In the genomic region with DNA sequence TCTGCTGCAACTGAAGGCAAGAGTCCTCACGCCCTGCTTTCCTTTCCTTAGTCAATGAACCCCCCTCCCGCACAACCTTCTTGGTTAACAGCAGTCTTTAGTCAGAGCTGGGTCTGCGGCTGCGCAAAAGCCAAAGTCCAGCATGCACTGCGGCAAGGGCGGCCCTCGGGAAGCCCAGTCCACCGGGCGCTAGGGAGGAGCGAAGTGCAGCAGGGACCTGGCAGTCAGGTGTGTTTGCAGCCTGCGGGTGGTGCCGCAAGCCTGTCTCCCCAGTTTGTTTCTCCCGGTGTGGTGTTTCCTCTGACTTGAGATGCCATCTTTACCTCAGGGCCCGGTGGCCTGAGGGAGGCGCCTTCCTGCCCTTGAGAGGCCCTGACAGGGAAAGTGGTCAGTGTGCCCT, we compare ENCODE assay signal across 16 mouse cellular contexts. TPM values are rescaled to one million over a fixed set of nuclear protein-coding genes. Genes with fewer than 3 reads are reported as not detected.
DNase-seq lines count a peak whose midpoint lies in the region; ATAC-seq lines count a peak whose summit lies in the region.
"Had no signal": no experiment of that assay in that cellular context is flagged by ENCODE, and none has a peak within 500 bp of the region (broad histone marks: within the 10 kb centered on the region; RNA-seq: fewer than 3 reads in every experiment).

1700028K03Rik (plus strand) TSS at position 129 of the 400 bp plus-strand sequence.

- no peak within 1 kb of the TSS for H3K9ac ChIP-seq in liver, embryonic 11.5 days (ENCODE audit: low read depth, low read length)
- no peak within 1 kb of the TSS for H3K9ac ChIP-seq in hindbrain, embryonic 16.5 days (ENCODE audit: low read depth, low read length)
- H3K9ac ChIP-seq: embryonic facial prominence, embryonic 15.5 days; forebrain, embryonic 12.5 days had no signal

- no peak within 1 kb of the TSS for H3K4me3 ChIP-seq in liver, embryonic 11.5 days (ENCODE audit: low read depth, low read length)
- peak within 1 kb of the TSS; percentile 28 for H3K4me3 ChIP-seq in erythroblast, embryonic 14.5 days (replicated peaks)
- no peak within 1 kb of the TSS for H3K4me3 ChIP-seq in hindbrain, embryonic 16.5 days (ENCODE audit: low read length)
- H3K4me3 ChIP-seq: embryonic facial prominence, embryonic 15.5 days; forebrain, embryonic 12.5 days; heart, embryonic 10.5 days had no signal

- H3K27me3 ChIP-seq in liver, embryonic 11.5 days (replicated peaks; ENCODE audit: control insufficient read depth, insufficient read depth, low read length): no peaks in the 10 kb centered on the region
- peaks cover 12% of the 10 kb centered on the region for H3K27me3 ChIP-seq in erythroblast, embryonic 14.5 days (ENCODE audit: control insufficient read depth)
- no peaks in the 10 kb centered on the region for H3K27me3 ChIP-seq in splenic B cell, adult 2 months (ENCODE audit: control insufficient read depth, insufficient read depth, low read length, poor library complexity, severe bottlenecking)
- no peaks in the 10 kb centered on the region for H3K27me3 ChIP-seq in hindbrain, embryonic 16.5 days (replicated peaks; ENCODE audit: control insufficient read depth, insufficient read depth, low read length)
- H3K27me3 ChIP-seq: embryonic facial prominence, embryonic 15.5 days; forebrain, embryonic 12.5 days had no signal

- no peaks in the 10 kb centered on the region for H3K4me1 ChIP-seq in liver, embryonic 11.5 days (replicated peaks; ENCODE audit: control insufficient read depth, insufficient read depth, low read length)
- H3K4me1 ChIP-seq in erythroblast, embryonic 14.5 days (ENCODE audit: control insufficient read depth): peaks cover 20% of the 10 kb centered on the region
- no peaks in the 10 kb centered on the region for H3K4me1 ChIP-seq in hindbrain, embryonic 16.5 days (ENCODE audit: control insufficient read depth, insufficient read depth, low read depth, low read length)
- H3K4me1 ChIP-seq: embryonic facial prominence, embryonic 15.5 days; forebrain, embryonic 12.5 days; heart, embryonic 10.5 days had no signal

- no peaks in the 10 kb centered on the region for H3K36me3 ChIP-seq in liver, embryonic 11.5 days (ENCODE audit: control insufficient read depth, insufficient read depth, low read length)
- H3K36me3 ChIP-seq in erythroblast, embryonic 14.5 days (ENCODE audit: control insufficient read depth): no peaks in the 10 kb centered on the region
- H3K36me3 ChIP-seq in splenic B cell, adult 2 months (ENCODE audit: control insufficient read depth, insufficient read depth, low read length, poor library complexity, severe bottlenecking): no peaks in the 10 kb centered on the region
- H3K36me3 ChIP-seq in hindbrain, embryonic 16.5 days (ENCODE audit: control insufficient read depth, insufficient read depth, low read length): no peaks in the 10 kb centered on the region
- H3K36me3 ChIP-seq: embryonic facial prominence, embryonic 15.5 days; forebrain, embryonic 12.5 days; heart, embryonic 10.5 days had no signal

- ATAC-seq in liver, embryonic 11.5 days (replicated peaks; ENCODE audit: low FRiP score): no peak; the same call in 1 of the 2 replicates
- ATAC-seq in hindbrain, embryonic 16.5 days: no peak
- ATAC-seq: midbrain, embryonic 16.5 days had no signal

- H3K4me2 ChIP-seq in liver, embryonic 11.5 days: no peak within 1 kb of the TSS
- no peak within 1 kb of the TSS for H3K4me2 ChIP-seq in hindbrain, embryonic 16.5 days (ENCODE audit: low read length)
- H3K4me2 ChIP-seq: embryonic facial prominence, embryonic 15.5 days; forebrain, embryonic 12.5 days had no signal

- 67% methylated on average over 15 of the region's 15 CpGs for WGBS in liver, embryonic 11.5 days
- 77% methylated on average over 15 of the region's 15 CpGs for WGBS in hindbrain, embryonic 16.5 days

- no peaks in the 10 kb centered on the region for H3K9me3 ChIP-seq in liver, embryonic 11.5 days (ENCODE audit: control insufficient read depth, low read length)
- no peaks in the 10 kb centered on the region for H3K9me3 ChIP-seq in erythroblast, embryonic 14.5 days (ENCODE audit: control insufficient read depth, low read length)
- no peaks in the 10 kb centered on the region for H3K9me3 ChIP-seq in hindbrain, embryonic 16.5 days (ENCODE audit: control insufficient read depth, low read length)
- H3K9me3 ChIP-seq: embryonic facial prominence, embryonic 15.5 days; forebrain, embryonic 12.5 days; heart, embryonic 10.5 days had no signal

- no peak within 1 kb of the TSS for H3K27ac ChIP-seq in liver, embryonic 11.5 days (ENCODE audit: low read depth, low read length)
- H3K27ac ChIP-seq in hindbrain, embryonic 16.5 days (ENCODE audit: low read depth, low read length): no peak within 1 kb of the TSS
- H3K27ac ChIP-seq: embryonic facial prominence, embryonic 15.5 days; forebrain, embryonic 12.5 days; heart, embryonic 10.5 days had no signal

- peak; percentile 54 for DNase-seq in liver
- no peak for DNase-seq in liver, embryonic 11.5 days (ENCODE audit: low spot score)
- DNase-seq in splenic B cell, adult 2 months (ENCODE audit: low read depth, low spot score): peak; percentile 3
- DNase-seq in right cerebral cortex, postnatal 4 days: no peak
- no peak for DNase-seq in frontal cortex, postnatal 36 days (ENCODE audit: low spot score in 2 of 2)
- DNase-seq: cerebellum, adult 9-11 months; embryo, embryonic 11 days; gastrocnemius, postnatal 25 days; kidney, adult 8-10 months; thymus, postnatal 4 days had no signal

RNA-seq across cellular contexts. Expression of gene 1700028K03Rik, which starts in this region (rescaled TPM):
- 0.05 and 0.12 TPM in 2 replicates for polyA plus RNA-seq in liver, embryonic 11.5 days (2014; fragmentation: Nextera tagmentation; extraction: Ambion mirVana)
- not detected in 2 replicates for polyA plus RNA-seq in erythroblast, embryonic 14.5 days (2012)
- 0.19 and 0.29 TPM in 2 replicates for polyA plus RNA-seq in hindbrain, embryonic 16.5 days (2015; fragmentation: Nextera tagmentation; extraction: Ambion mirVana)

Comparison
In these comparisons a context has a peak if more than half of its experiments do, and no peak if none do; other contexts are left out.
1. DNase-seq: peak in liver (single experiment) and splenic B cell, adult 2 months (single experiment); none in liver, embryonic 11.5 days (single experiment), right cerebral cortex, postnatal 4 days (single experiment) and frontal cortex, postnatal 36 days (0 of 2).